Mouse (Mus musculus) midbrain, embryonic 13.5 days (tissue): ENCODE data around the gene Parg. TPM values are rescaled to one million over a fixed set of nuclear protein-coding genes. Genes with fewer than 3 reads are reported as not detected.

ENCODE experiments used
- ATAC-seq: fragments of 200-750 bp; cut with Nextera tagmentation; 2 replicates; pipeline ENCODE4 v1.8.0; 2017; ENCODE audit warnings: mild to moderate bottlenecking, moderate TSS enrichment, moderate library complexity
- H3K27ac ChIP-seq: fragments of 300-500 bp; sonication (generic); 2 replicates; pipeline ENCODE4 v1.5.1; 2015; ENCODE audit warnings: inconsistent platforms, mild to moderate bottlenecking, moderate library complexity
- H3K27me3 ChIP-seq: fragments of 300-500 bp; sonication (generic); 2 replicates; pipeline ENCODE4 v1.6.1; 2015; ENCODE audit warnings: mild to moderate bottlenecking, inconsistent platforms
- H3K36me3 ChIP-seq: fragments of 300-500 bp; sonication (generic); 2 replicates; pipeline ENCODE4 v1.6.1; 2015; ENCODE audit warnings: mild to moderate bottlenecking, inconsistent platforms
- H3K4me1 ChIP-seq: fragments of 300-500 bp; sonication (generic); replicated peaks from 2 replicates; pipeline ENCODE4 v1.6.1; 2015; ENCODE audit warnings: inconsistent platforms
- H3K4me2 ChIP-seq: fragments of 300-500 bp; sonication (generic); replicated peaks from 2 replicates; pipeline ENCODE4 v1.6.1; 2015; ENCODE audit warnings: moderate library complexity, mild to moderate bottlenecking, inconsistent platforms
- H3K4me3 ChIP-seq: fragments of 300-500 bp; sonication (generic); replicated peaks from 2 replicates; pipeline ENCODE4 v1.5.1; 2015; ENCODE audit warnings: mild to moderate bottlenecking, inconsistent platforms
- H3K9ac ChIP-seq: fragments of 300-500 bp; sonication (generic); replicated peaks from 2 replicates; pipeline ENCODE4 v1.6.1; 2015; ENCODE audit warnings: mild to moderate bottlenecking, inconsistent platforms
- H3K9me3 ChIP-seq: fragments of 300-500 bp; sonication (generic); 2 replicates; pipeline ENCODE4 v1.6.1; 2016; ENCODE audit warnings: mild to moderate bottlenecking, inconsistent platforms
- WGBS: fragments of 180-500 bp; shearing (Covaris S2); methylation state at CpG from one replicate; pipeline ENCODE4 v1.1.7; 2015; 5-methylcytosine and 5-hydroxymethylcytosine counted together
- polyA plus RNA-seq: library from polyadenylated mRNA; unstranded; fragments of >200 nt; fragmentation: Nextera tagmentation; extraction: Ambion mirVana; gene quantifications from 2 replicates; pipeline ENCODE4 v1.2.1, GENCODE M21; 2015

Gene Parg
- polyA plus RNA-seq: 42.5 and 44.3 TPM in 2 replicates

DNA sequence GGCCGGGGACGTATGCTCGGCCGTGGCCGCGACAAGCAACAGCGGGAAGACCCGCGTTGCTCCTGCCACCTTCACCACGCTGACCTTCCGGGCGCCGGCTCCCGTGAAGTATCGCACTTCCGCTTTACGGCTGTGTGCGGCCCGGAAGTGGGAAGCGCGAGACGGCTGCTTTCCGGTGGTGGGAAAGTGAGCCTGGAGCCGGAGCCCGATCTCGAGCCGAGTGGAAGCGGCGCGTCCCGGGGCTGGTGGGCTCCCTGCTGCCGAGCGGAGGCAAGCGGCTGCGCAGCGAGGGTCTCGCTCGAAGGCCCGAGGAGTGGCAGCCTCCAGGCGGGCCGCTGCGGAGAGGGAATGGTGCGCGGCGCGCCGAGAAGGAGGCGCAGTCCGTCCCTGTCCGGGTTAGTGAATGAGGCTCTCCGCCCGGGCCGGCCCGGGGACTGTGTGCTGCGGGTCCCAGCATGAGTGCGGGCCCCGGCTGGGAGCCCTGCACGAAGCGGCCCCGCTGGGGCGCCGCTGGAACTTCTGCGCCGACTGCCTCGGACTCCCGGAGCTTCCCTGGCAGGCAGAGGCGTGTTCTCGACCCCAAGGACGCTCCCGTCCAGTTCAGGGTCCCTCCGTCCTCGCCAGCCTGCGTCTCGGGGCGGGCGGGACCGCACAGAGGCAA is at the start of gene Parg, which contains the start of gene Timm23:
Gene Parg, plus strand, starts transcription at position 159 of the 661 bp plus-strand sequence.
Gene Timm23, minus strand, starts transcription at position 108 of the 661 bp plus-strand sequence.
- peaks cover 31% of the 10 kb centered on the region for H3K4me1 ChIP-seq

GRCm38 (mm10) chr14:32152243-32152965 is 49.3 kb upstream of the Parg start:
- 92% methylated on average over 18 of the region's 18 CpGs for WGBS
- H3K27ac ChIP-seq: no peak overlapping the region
- no peak for ATAC-seq

More for the DNA sequence above, at the start of gene Parg, which contains the start of gene Timm23:
- Histone ChIP-seq H3K4me3 (peak within 1 kb of the TSS; percentile 86), H3K27ac (peak within 1 kb of the TSS; percentile 69), H3K36me3 (peaks cover 21% of the 10 kb centered on the region), H3K27me3 (no peaks in the 10 kb centered on the region), H3K9ac (peak within 1 kb of the TSS; percentile 92), H3K9me3 (no peaks in the 10 kb centered on the region), H3K4me2 (peak within 1 kb of the TSS; percentile 91)
- under 1% methylated on average over 77 of the region's 77 CpGs for WGBS
- ATAC-seq: peak; percentile 97

GRCm38 (mm10) chr14:32153156-32153555 is 48.6 kb upstream of the Parg start:
- H3K27me3 ChIP-seq: no peaks in the 10 kb centered on the region
- H3K4me1 ChIP-seq: no peaks in the 10 kb centered on the region
- H3K9me3 ChIP-seq: no peaks in the 10 kb centered on the region
- no peak overlapping the region for H3K9ac ChIP-seq
- WGBS: 97% methylated on average over 2 of the region's 2 CpGs
- H3K27ac ChIP-seq: no peak overlapping the region
- H3K4me2 ChIP-seq: no peak overlapping the region
- no peaks in the 10 kb centered on the region for H3K36me3 ChIP-seq
- no peak overlapping the region for H3K4me3 ChIP-seq
- ATAC-seq: no peak

More at GRCm38 (mm10) chr14:32152243-32152965, 49.3 kb upstream of the Parg start:
- H3K9me3 ChIP-seq: peaks cover 5% of the 10 kb centered on the region; the same call in 1 of the 2 replicates
- H3K27me3 ChIP-seq: no peaks in the 10 kb centered on the region
- H3K4me2 ChIP-seq: no peak overlapping the region
- H3K4me1 ChIP-seq: no peaks in the 10 kb centered on the region
- no peaks in the 10 kb centered on the region for H3K36me3 ChIP-seq
- H3K9ac ChIP-seq: no peak overlapping the region
- no peak overlapping the region for H3K4me3 ChIP-seq

DNA sequence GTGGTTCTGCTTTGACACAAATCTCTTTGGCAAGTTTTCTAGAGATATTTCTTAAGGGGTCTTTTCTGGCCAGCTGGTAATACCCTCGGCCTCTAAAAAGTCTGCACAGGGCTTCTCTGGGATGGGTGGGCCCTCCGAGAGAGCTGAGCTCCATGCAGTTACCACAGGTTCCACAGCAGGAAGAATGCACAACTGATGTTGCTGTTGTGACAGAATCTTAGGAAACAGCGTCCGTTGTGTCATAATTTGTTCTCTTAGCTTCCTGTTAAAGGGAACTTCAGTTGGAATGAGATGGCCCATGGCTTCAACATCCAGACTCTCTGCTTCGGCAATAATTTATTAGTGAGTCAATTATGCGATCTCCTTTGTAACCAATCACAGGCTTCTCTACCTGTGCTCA is 47.0 kb upstream of the Parg start:
- WGBS: 90% methylated on average over 6 of the region's 6 CpGs

GRCm38 (mm10) chr14:32159150-32159670 is 42.5 kb upstream of the Parg start:
- Histone ChIP-seq H3K36me3 (no peaks in the 10 kb centered on the region), H3K27ac (peak overlapping the region; percentile 45; the same call in 1 of the 2 replicates), H3K4me1 (peaks cover 24% of the 10 kb centered on the region), H3K9me3 (no peaks in the 10 kb centered on the region), H3K27me3 (no peaks in the 10 kb centered on the region), H3K4me2 (peak overlapping the region; percentile 92), H3K4me3 (peak overlapping the region; percentile 88), H3K9ac (peak overlapping the region; percentile 96; the same call in 1 of the 2 replicates)
- ATAC-seq: no peak; the same call in 1 of the 2 replicates
- WGBS: 38% methylated on average over 4 of the region's 4 CpGs

More for the DNA sequence above, 47.0 kb upstream of the Parg start:
- Histone ChIP-seq H3K9me3 (no peaks in the 10 kb centered on the region), H3K4me3 (no peak overlapping the region), H3K4me1 (peaks cover 6% of the 10 kb centered on the region), H3K9ac (no peak overlapping the region), H3K27me3 (no peaks in the 10 kb centered on the region), H3K36me3 (no peaks in the 10 kb centered on the region), H3K4me2 (no peak overlapping the region), H3K27ac (no peak overlapping the region)
- no peak for ATAC-seq

- H3K27me3 ChIP-seq: no peaks in the 10 kb centered on the region
- peak within 1 kb of the TSS; percentile 88 for H3K4me3 ChIP-seq
- H3K4me2 ChIP-seq: peak within 1 kb of the TSS; percentile 92
- no peaks in the 10 kb centered on the region for H3K9me3 ChIP-seq
- peaks cover 24% of the 10 kb centered on the region for H3K4me1 ChIP-seq
- peak within 1 kb of the TSS; percentile 96 for H3K9ac ChIP-seq
- ATAC-seq: peak; percentile 98
- no peaks in the 10 kb centered on the region for H3K36me3 ChIP-seq
- H3K27ac ChIP-seq: peak within 1 kb of the TSS; percentile 87
- WGBS: under 1% methylated on average over 40 of the region's 40 CpGs
These were observed 42.0 kb upstream of the Parg start, which contains the start of gene Ncoa4 for GRCm38 (mm10) chr14:32159690-32160246. Gene Ncoa4 (plus strand): TSS chr14:32159865.

DNA sequence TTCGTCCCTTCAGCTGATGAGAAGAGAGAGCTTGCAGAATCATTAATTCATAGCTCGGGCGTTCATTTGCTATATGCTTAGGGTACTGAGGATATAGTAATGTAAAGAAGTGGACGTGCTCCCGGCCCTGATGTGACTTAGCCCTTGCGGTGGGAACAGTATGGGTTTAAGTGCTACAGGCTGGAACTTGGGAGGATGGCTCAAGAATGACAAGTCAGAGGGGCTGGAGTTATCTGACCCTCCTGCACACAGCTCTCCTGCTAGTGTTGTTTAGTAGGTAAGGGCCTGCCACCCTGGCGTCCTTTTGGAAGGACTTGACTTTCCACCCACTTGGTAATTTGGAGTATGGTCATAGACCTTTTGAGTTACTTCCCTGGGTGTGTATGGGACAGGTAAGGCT is 41.2 kb upstream of the Parg start:
- peak overlapping the region; percentile 87 for H3K27ac ChIP-seq

DNA sequence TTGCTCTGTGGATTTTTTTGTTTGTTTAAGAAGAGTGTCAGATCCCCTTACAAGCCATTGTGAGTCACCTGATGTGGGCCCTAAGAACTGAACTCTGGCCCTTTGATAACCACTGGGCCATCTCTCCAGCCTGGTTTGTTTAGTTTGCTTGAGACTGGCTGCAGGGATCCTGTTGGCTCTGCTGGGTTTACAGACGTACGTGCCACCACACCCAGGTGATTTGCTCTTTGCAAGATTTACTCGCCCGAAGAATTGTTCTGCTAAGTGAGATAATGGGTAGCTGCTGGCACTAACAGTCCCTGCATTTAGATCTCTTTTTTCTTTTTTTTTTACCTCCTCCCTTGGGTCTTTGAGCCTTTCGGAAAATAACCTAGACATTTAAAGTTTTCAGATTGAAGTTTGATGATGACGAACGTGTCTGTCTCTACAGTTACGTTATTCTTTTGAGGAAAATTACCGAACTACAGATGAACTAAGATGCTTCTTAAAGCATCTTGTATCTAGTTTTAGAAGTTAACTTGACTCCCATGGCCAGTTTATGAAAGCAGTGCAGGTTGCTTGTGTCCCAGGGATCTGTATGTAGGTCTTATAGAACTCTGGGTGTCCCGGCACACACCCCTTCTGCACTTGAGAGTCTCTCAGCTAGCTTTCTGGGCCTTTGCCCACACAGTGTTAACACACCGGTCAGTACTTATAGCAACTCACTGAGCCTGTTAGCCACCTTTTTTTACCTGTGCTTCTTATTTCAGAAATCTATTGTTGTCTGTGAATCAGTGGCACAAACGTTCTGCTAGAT is 40.5 kb upstream of the Parg start:
- no peaks in the 10 kb centered on the region for H3K36me3 ChIP-seq
- H3K27me3 ChIP-seq: no peaks in the 10 kb centered on the region
- H3K9me3 ChIP-seq: no peaks in the 10 kb centered on the region
- peak overlapping the region; percentile 96 for H3K9ac ChIP-seq
- no peak overlapping the region for H3K27ac ChIP-seq
- 91% methylated on average over 12 of the region's 12 CpGs for WGBS
- ATAC-seq: no peak
- peaks cover 35% of the 10 kb centered on the region for H3K4me1 ChIP-seq
- H3K4me3 ChIP-seq: peak overlapping the region; percentile 88; the same call in 1 of the 2 replicates
- peak overlapping the region; percentile 92 for H3K4me2 ChIP-seq

More for the DNA sequence above, 41.2 kb upstream of the Parg start:
- Histone ChIP-seq H3K4me1 (peaks cover 31% of the 10 kb centered on the region), H3K36me3 (no peaks in the 10 kb centered on the region), H3K9me3 (no peaks in the 10 kb centered on the region), H3K4me2 (peak overlapping the region; percentile 92), H3K27me3 (no peaks in the 10 kb centered on the region), H3K9ac (peak overlapping the region; percentile 96), H3K4me3 (peak overlapping the region; percentile 88)
- no peak for ATAC-seq
- 44% methylated on average over 7 of the region's 7 CpGs for WGBS

DNA sequence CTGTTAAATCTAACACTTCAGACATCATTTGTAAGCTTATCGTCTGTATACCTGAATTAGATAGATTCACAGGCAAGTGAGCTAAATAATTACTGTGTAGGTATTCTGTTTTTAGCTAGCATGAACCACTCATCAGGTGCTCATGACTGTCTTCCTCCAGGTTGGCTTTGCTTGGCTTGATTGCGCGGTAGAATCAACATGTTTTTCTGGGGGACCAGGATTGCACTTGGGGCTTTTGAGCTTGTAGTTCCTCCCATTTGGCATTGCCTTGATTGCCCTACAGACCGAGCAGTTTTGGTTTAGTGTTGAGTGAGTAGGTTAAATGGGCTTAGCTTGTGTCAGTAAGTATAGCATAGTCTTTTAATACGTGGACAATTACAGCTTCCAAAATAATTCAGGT is 39.5 kb upstream of the Parg start:
- 93% methylated on average over 5 of the region's 5 CpGs for WGBS
- Histone ChIP-seq H3K9ac (no peak overlapping the region), H3K27me3 (no peaks in the 10 kb centered on the region), H3K4me2 (no peak overlapping the region), H3K9me3 (no peaks in the 10 kb centered on the region), H3K4me1 (peaks cover 35% of the 10 kb centered on the region), H3K27ac (no peak overlapping the region), H3K36me3 (no peaks in the 10 kb centered on the region), H3K4me3 (no peak overlapping the region)
- ATAC-seq: no peak

DNA sequence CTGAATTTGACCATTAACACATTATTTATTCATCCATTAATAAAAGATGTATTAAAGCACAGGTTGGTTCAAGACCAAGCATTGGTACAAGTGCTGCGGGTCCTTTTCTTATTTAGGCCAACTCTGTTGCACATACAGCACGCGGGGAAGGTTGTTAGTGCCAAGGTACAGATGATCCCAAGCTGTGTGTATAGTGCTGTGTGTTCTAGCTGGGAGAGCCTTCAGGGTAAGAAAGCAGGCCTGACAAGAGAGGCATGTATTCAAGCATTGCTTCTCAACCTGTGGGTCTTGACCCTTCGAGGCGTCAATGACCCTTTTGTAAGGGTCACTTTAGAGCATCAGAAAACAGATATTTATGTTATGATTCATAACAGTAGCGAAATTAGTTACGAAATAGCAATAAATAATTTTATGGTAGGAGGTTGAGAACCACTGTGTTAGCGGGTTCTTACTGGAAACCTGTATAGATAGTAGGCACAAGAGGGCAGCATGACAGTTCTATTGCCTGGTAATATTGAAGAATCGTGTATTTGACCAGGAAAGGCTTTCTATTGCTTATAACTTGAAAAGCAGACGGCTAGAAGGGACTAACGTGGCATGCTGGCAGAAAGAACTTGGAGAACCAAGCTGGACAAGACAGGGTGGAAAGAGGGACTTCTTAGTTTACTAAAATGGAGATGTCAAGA is 38.4 kb upstream of the Parg start:
- no peak for ATAC-seq
- Histone ChIP-seq H3K27me3 (no peaks in the 10 kb centered on the region), H3K36me3 (no peaks in the 10 kb centered on the region), H3K4me3 (no peak overlapping the region), H3K9me3 (no peaks in the 10 kb centered on the region), H3K27ac (no peak overlapping the region), H3K9ac (no peak overlapping the region), H3K4me1 (peaks cover 36% of the 10 kb centered on the region), H3K4me2 (no peak overlapping the region)
- WGBS: 93% methylated on average over 11 of the region's 11 CpGs
